Comparison of ENCODE assay signal across 8 mouse cellular contexts in genomic region chr16:36817321-36817926, GRCm38 (mm10). TPM values are rescaled to one million over a fixed set of nuclear protein-coding genes. Genes with fewer than 3 reads are reported as not detected.
DNase-seq lines count a peak whose midpoint lies in the region; ATAC-seq lines count a peak whose summit lies in the region.

No protein-coding gene starts in this region.

- H3K4me2 ChIP-seq in hindbrain, embryonic 13.5 days: no peak overlapping the region
- no peak overlapping the region for H3K4me2 ChIP-seq in lung, embryonic 16.5 days (ENCODE audit: low read depth, low read length)

- peak; percentile 90 for DNase-seq in ZHBTc4 (ENCODE audit: low read depth, low spot score)
- peak; percentile 62 to 77 for DNase-seq in cerebellum, postnatal 25 days
- DNase-seq in frontal cortex, postnatal 25 days (ENCODE audit: low spot score in 2 of 2): peak; percentile 45 to 69
- peak; percentile 75 to 79 for DNase-seq in layer of hippocampus, postnatal 10 days (ENCODE audit: low spot score in 2 of 2)
- DNase-seq in ovary, postnatal 36 days (ENCODE audit: low spot score): peak; percentile 58
- DNase-seq in thymus, postnatal 36 days: peak; percentile 43 to 56

- no peak overlapping the region for H3K4me3 ChIP-seq in hindbrain, embryonic 13.5 days
- no peak overlapping the region for H3K4me3 ChIP-seq in lung, embryonic 16.5 days (ENCODE audit: low read length)

- H3K9me3 ChIP-seq in hindbrain, embryonic 13.5 days: no peaks in the 10 kb centered on the region
- no peaks in the 10 kb centered on the region for H3K9me3 ChIP-seq in lung, embryonic 16.5 days (ENCODE audit: control insufficient read depth, low read length)

- no peaks in the 10 kb centered on the region for H3K36me3 ChIP-seq in hindbrain, embryonic 13.5 days
- no peaks in the 10 kb centered on the region for H3K36me3 ChIP-seq in lung, embryonic 16.5 days (ENCODE audit: control insufficient read depth, insufficient read depth, low read length)

- 21% methylated on average over 7 of the region's 7 CpGs for WGBS in hindbrain, embryonic 13.5 days
- 8% methylated on average over 7 of the region's 7 CpGs for WGBS in lung, embryonic 16.5 days

- H3K27ac ChIP-seq in hindbrain, embryonic 13.5 days: no peak overlapping the region
- no peak overlapping the region for H3K27ac ChIP-seq in lung, embryonic 16.5 days (ENCODE audit: low read length)

- no peaks in the 10 kb centered on the region for H3K27me3 ChIP-seq in hindbrain, embryonic 13.5 days
- no peaks in the 10 kb centered on the region for H3K27me3 ChIP-seq in lung, embryonic 16.5 days (ENCODE audit: control insufficient read depth, insufficient read depth, low read depth, low read length)

- peak; percentile 96 for ATAC-seq in hindbrain, embryonic 13.5 days (ENCODE audit: low FRiP score)
- peak; percentile 89 for ATAC-seq in lung, embryonic 16.5 days (ENCODE audit: low read depth)

- H3K4me1 ChIP-seq in hindbrain, embryonic 13.5 days (replicated peaks): no peaks in the 10 kb centered on the region
- H3K4me1 ChIP-seq in lung, embryonic 16.5 days (replicated peaks; ENCODE audit: control insufficient read depth, insufficient read depth, low read length): peaks cover 5% of the 10 kb centered on the region; the same call in 1 of the 2 replicates

- no peak overlapping the region for H3K9ac ChIP-seq in hindbrain, embryonic 13.5 days
- H3K9ac ChIP-seq in lung, embryonic 16.5 days (ENCODE audit: low read length): no peak overlapping the region

RNA-seq across cellular contexts. Expression of gene Iqcb1, which starts 10.8 kb away (rescaled TPM):
- 68.8 and 69.8 TPM in 2 replicates for polyA plus RNA-seq in hindbrain, embryonic 13.5 days (2015; fragmentation: Nextera tagmentation; extraction: Ambion mirVana)
- total RNA-seq in layer of hippocampus, postnatal 10 days (2021): 10 to 100 TPM; 36.4 to 43.1 TPM
- 29.8 and 30.9 TPM in 2 replicates for polyA plus RNA-seq in lung, embryonic 16.5 days (2015; fragmentation: Nextera tagmentation; extraction: Ambion mirVana)

RNA-seq across cellular contexts. Expression of gene Slc15a2, which starts 32.7 kb away (rescaled TPM):
- 10.7 and 11.8 TPM in 2 replicates for polyA plus RNA-seq in hindbrain, embryonic 13.5 days (2015; fragmentation: Nextera tagmentation; extraction: Ambion mirVana)
- total RNA-seq in layer of hippocampus, postnatal 10 days (2021): 10 to 100 TPM; 49.3 to 50.1 TPM
- polyA plus RNA-seq in lung, embryonic 16.5 days (2015; fragmentation: Nextera tagmentation; extraction: Ambion mirVana): 49.4 and 58.9 TPM in 2 replicates

RNA-seq across cellular contexts. Expression of gene Eaf2, which starts 57.4 kb away (rescaled TPM):
- 0.36 and 0.52 TPM in 2 replicates for polyA plus RNA-seq in hindbrain, embryonic 13.5 days (2015; fragmentation: Nextera tagmentation; extraction: Ambion mirVana)
- 1 to 10 TPM in 1 of 2 experiments, under 1 TPM in 1; 0.54 to 1.2 TPM for total RNA-seq in layer of hippocampus, postnatal 10 days (2021)
- 1.0 and 1.3 TPM in 2 replicates for polyA plus RNA-seq in lung, embryonic 16.5 days (2015; fragmentation: Nextera tagmentation; extraction: Ambion mirVana)

RNA-seq across cellular contexts. Expression of gene Golgb1, which starts 57.5 kb away (rescaled TPM):
- polyA plus RNA-seq in hindbrain, embryonic 13.5 days (2015; fragmentation: Nextera tagmentation; extraction: Ambion mirVana): 93.7 and 95.3 TPM in 2 replicates
- 10 to 100 TPM; 59.3 to 62.9 TPM for total RNA-seq in layer of hippocampus, postnatal 10 days (2021)
- polyA plus RNA-seq in lung, embryonic 16.5 days (2015; fragmentation: Nextera tagmentation; extraction: Ambion mirVana): 89.6 and 97.2 TPM in 2 replicates
